ENCODE assay signal across 24 mouse cellular contexts in genomic region chr3:137782836-137783235, GRCm38 (mm10).
DNase-seq lines count a peak whose midpoint lies in the region.
"Had no signal": no experiment of that assay in that cellular context is flagged by ENCODE, and none has a peak within 500 bp of the region (broad histone marks: within the 10 kb centered on the region; RNA-seq: fewer than 3 reads in every experiment).

No protein-coding gene starts in this region.

- no peaks in the 10 kb centered on the region for H3K36me3 ChIP-seq in heart, embryonic 10.5 days
- H3K36me3 ChIP-seq: embryonic facial prominence, embryonic 12.5 days; embryonic facial prominence, embryonic 15.5 days; hindbrain, embryonic 10.5 days; hindbrain, embryonic 13.5 days had no signal

- peaks cover 23% of the 10 kb centered on the region; the same call in 1 of the 2 replicates for H3K4me1 ChIP-seq in heart, embryonic 10.5 days

- peaks cover 24% of the 10 kb centered on the region for H3K27me3 ChIP-seq in heart, embryonic 10.5 days (ENCODE audit: insufficient read depth, poor library complexity, severe bottlenecking)
- H3K27me3 ChIP-seq: CH12.LX, Patski had no signal

- DNase-seq in heart, adult 11 months, result peak; percentile 49
- no peak for DNase-seq in heart, embryonic 10.5 days (ENCODE audit: low spot score)
- peak; percentile 4 for DNase-seq in lung, postnatal 36 days
- DNase-seq in lung, postnatal 4 days, result no peak
- peak; percentile 49 for DNase-seq in MEL-GATA-1-ER (ENCODE audit: extremely low read depth, low read depth)
- DNase-seq in urinary bladder, postnatal 36 days (ENCODE audit: low spot score in 2 of 2), result no peak
- no peak for DNase-seq in adrenal gland, postnatal 4 days (ENCODE audit: low spot score in 2 of 2)
- DNase-seq: adrenal gland, postnatal 10 days; adrenal gland, postnatal 36 days; cerebellum, adult 11 months; cerebellum, adult 2 months; cerebellum, adult 9-11 months; cerebellum, postnatal 25 days; forebrain, postnatal 0 days; gastrocnemius, adult 2 months; gastrocnemius, postnatal 14 days; heart, adult 18-20 months; heart, postnatal 36 days had no signal

- H3K4me3 ChIP-seq in heart, embryonic 10.5 days, result no peak overlapping the region
- H3K4me3 ChIP-seq: embryonic facial prominence, embryonic 12.5 days; embryonic facial prominence, embryonic 15.5 days; gastrocnemius, adult 2 months; hindbrain, embryonic 10.5 days; hindbrain, embryonic 13.5 days had no signal

- H3K27ac ChIP-seq in heart, embryonic 10.5 days, result no peak overlapping the region
- H3K27ac ChIP-seq: embryonic facial prominence, embryonic 12.5 days; embryonic facial prominence, embryonic 15.5 days; gastrocnemius, adult 2 months; hindbrain, embryonic 13.5 days had no signal

- no peaks in the 10 kb centered on the region for H3K9me3 ChIP-seq in heart, embryonic 10.5 days
- H3K9me3 ChIP-seq: embryonic facial prominence, embryonic 12.5 days; embryonic facial prominence, embryonic 15.5 days; hindbrain, embryonic 10.5 days; hindbrain, embryonic 13.5 days had no signal

- 53% methylated on average over 5 of the region's 5 CpGs for WGBS in heart, embryonic 10.5 days

Comparison
In these comparisons a context has a peak if more than half of its experiments do, and no peak if none do; other contexts are left out.
1. DNase-seq: peak in heart, adult 11 months (single experiment), lung, postnatal 36 days (single experiment) and MEL-GATA-1-ER (single experiment); none in heart, embryonic 10.5 days (single experiment), lung, postnatal 4 days (0 of 2), urinary bladder, postnatal 36 days (0 of 2) and adrenal gland, postnatal 4 days (0 of 2).